Mouse (Mus musculus) G1E (cell line): ENCODE data around the gene Fam111a.

Experiments used
- CTCF ChIP-seq: IDR thresholded peaks from 2 replicates; pipeline ENCODE4 v1.5.1; 2012; ENCODE audit warnings: low read depth, low read length, inconsistent platforms, mixed read lengths
- GATA1 ChIP-seq: IDR thresholded peaks from 2 replicates; pipeline ENCODE4 v1.6.1; 2012; ENCODE audit warnings: borderline replicate concordance, low read length, inconsistent platforms, mixed read lengths
- GATA2 ChIP-seq: IDR thresholded peaks from 2 replicates; pipeline ENCODE4 v1.6.1; 2012; ENCODE audit warnings: low read depth, low read length, inconsistent platforms, borderline replicate concordance
- POLR2AphosphoS5 ChIP-seq: IDR thresholded peaks from 2 replicates; pipeline ENCODE4 v1.6.1; 2012; ENCODE audit warnings: low read depth, low read length, inconsistent platforms; ENCODE audit not compliant: insufficient replicate concordance
- TAL1 ChIP-seq: conservative IDR thresholded peaks from 2 replicates; pipeline ENCODE4 v1.6.1; 2012; ENCODE audit warnings: low read depth, low read length, inconsistent platforms, mixed read lengths

DNA sequence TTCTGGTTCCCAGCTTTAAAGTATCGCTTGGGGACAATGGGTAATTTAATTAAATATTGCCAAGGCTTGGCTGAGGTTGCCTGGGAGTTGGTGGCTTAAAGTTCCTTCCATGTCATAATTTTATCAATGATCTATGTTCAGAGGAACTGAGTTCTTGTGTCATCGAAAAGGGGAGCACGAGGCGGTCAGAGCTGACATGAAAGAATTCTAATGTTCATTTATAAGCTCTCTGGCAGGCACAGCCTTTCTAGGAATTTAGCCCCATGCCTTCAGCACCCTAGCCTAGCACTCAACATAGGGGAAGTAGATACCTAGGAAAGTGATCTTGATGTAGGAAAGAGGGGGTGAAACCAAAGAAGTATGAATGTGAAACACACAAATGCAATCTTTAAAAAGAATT, 47.2 kb upstream of the Fam111a start:
- no peak for TF ChIP-seq GATA1
- TF ChIP-seq CTCF: no peak
- no peak for TF ChIP-seq TAL1
- no peak for TF ChIP-seq POLR2AphosphoS5
- TF ChIP-seq GATA2: no peak
